Mouse (Mus musculus): ENCODE results near the gene Olfr71.

- TF ChIP-seq CTCF (IDR thresholded peaks at IDR 0.05; ENCODE audit: low read depth): peak; percentile 63
- no peak for TF ChIP-seq EP300 (IDR thresholded peaks at IDR 0.05; ENCODE audit: low read depth)
Observed at GRCm38 (mm10) chr4:43666412-43666811, 43.6 kb downstream of the Olfr71 start.

Data from heart, postnatal 0 days (tissue).